Mouse (Mus musculus): ENCODE data around the gene Cfap20. TPM values are rescaled to one million over a fixed set of nuclear protein-coding genes. Genes with fewer than 3 reads are reported as not detected.

Gene Cfap20
- polyA plus RNA-seq, 1 experiment, result 76.1 TPM

DNA sequence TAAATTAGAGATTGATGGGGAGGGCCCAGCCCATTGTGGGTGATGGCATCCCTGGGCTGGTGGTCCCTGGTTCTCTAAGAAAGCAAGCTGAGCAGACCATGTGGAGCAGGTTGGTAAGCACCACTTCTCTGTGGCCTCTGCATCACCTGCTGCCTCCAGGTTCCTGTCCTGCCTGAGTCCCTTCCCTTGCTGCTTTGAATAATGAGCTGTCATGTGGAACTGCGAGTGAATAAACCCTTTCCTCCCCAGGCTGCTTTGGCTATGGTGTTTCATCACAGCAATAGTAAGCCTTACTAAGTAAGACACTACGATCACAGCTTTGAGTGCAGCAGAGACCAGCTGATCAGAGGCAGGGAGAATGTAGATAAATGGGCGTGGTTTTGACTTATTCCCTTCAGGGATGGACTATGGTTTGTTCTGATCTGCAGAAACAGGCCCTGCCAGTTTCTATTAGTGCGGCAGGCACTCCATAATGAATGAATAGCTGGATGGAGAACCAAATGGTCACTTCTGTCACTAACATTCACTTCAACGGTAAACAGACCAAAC lies 6.9 kb upstream of the Cfap20 start:
- no peaks in the 10 kb centered on the region for H3K27me3 ChIP-seq (ENCODE audit: control insufficient read depth, insufficient read depth, low read length)
- no peak for DNase-seq
- no peaks in the 10 kb centered on the region for H3K4me1 ChIP-seq (ENCODE audit: control insufficient read depth, insufficient read depth, low read length)
- TF ChIP-seq POLR2A (IDR thresholded peaks at IDR 0.05; ENCODE audit: borderline replicate concordance, insufficient read depth, low read length), result no peak
- no peak for TF ChIP-seq CTCF (IDR thresholded peaks at IDR 0.05; ENCODE audit: borderline replicate concordance, insufficient read depth, low read depth, low read length)
- WGBS, result 73% methylated on average over 5 of the region's 5 CpGs
- H3K4me3 ChIP-seq (replicated peaks; ENCODE audit: insufficient read depth, low read depth, low read length), result no peak overlapping the region
- H3K27ac ChIP-seq (ENCODE audit: insufficient read depth, low read length), result no peak overlapping the region

DNA sequence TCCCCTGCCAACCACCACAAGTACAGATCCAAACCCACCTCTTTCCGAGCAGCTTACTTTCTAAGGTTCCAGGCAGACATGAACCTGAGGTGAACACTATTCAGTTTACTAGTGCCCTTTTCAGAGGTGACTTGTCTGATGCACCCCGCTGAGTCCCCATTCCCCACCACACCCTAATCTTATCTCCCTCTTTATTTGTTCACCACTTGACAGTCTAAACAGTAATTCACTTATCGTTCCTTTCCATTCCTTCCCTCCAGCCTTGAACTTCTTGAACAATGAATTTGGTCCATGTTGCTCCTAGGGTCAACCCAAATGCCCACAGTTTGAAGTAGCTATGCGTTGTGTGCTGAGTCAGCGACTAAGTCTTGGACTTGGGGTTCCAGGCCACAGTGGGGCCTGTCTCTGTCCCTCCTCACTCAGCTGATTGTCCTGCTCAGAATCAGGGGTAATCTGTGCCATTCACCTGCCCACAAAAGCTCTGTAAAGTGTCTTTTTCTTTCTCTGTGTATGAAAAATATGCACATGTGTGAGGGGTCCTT lies 5.6 kb upstream of the Cfap20 start:
- no peak for DNase-seq
- Histone ChIP-seq H3K27me3 (ENCODE audit: control insufficient read depth, insufficient read depth, low read length) (no peaks in the 10 kb centered on the region), H3K4me3 (replicated peaks; ENCODE audit: insufficient read depth, low read depth, low read length) (no peak overlapping the region), H3K4me1 (ENCODE audit: control insufficient read depth, insufficient read depth, low read length) (no peaks in the 10 kb centered on the region), H3K27ac (ENCODE audit: insufficient read depth, low read length) (no peak overlapping the region)
- TF ChIP-seq POLR2A (IDR thresholded peaks at IDR 0.05; ENCODE audit: borderline replicate concordance, insufficient read depth, low read length), result no peak
- TF ChIP-seq CTCF (IDR thresholded peaks at IDR 0.05; ENCODE audit: borderline replicate concordance, insufficient read depth, low read depth, low read length), result no peak
- 91% methylated on average over 5 of the region's 5 CpGs for WGBS

DNA sequence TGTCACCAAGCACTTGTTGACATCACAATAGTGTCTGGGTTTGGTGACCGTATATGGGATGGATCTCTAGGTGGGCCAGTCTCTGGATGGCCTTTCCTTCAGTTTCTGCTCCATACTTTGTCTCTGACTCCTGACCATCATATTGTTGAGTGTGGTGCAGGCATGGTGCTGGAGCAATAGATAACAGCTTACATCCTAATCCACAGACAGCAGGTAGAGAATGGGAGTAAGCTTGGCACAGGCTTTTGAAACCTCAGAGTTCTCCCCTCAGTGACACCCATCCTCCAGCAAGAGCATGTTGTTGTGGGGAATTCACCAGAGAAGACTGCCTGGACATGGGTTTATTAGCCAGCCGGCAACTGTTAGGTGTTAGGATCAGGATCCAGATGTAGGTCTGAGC lies 4.8 kb upstream of the Cfap20 start:
- Histone ChIP-seq H3K4me3 (replicated peaks; ENCODE audit: insufficient read depth, low read depth, low read length) (no peak overlapping the region), H3K27me3 (ENCODE audit: control insufficient read depth, insufficient read depth, low read length) (no peaks in the 10 kb centered on the region), H3K4me1 (ENCODE audit: control insufficient read depth, insufficient read depth, low read length) (no peaks in the 10 kb centered on the region), H3K27ac (ENCODE audit: insufficient read depth, low read length) (no peak overlapping the region)
- DNase-seq, result no peak
- WGBS, result 96% methylated on average over 2 of the region's 2 CpGs
- TF ChIP-seq CTCF (IDR thresholded peaks at IDR 0.05; ENCODE audit: borderline replicate concordance, insufficient read depth, low read depth, low read length), result no peak
- TF ChIP-seq POLR2A (IDR thresholded peaks at IDR 0.05; ENCODE audit: borderline replicate concordance, insufficient read depth, low read length), result no peak

DNA sequence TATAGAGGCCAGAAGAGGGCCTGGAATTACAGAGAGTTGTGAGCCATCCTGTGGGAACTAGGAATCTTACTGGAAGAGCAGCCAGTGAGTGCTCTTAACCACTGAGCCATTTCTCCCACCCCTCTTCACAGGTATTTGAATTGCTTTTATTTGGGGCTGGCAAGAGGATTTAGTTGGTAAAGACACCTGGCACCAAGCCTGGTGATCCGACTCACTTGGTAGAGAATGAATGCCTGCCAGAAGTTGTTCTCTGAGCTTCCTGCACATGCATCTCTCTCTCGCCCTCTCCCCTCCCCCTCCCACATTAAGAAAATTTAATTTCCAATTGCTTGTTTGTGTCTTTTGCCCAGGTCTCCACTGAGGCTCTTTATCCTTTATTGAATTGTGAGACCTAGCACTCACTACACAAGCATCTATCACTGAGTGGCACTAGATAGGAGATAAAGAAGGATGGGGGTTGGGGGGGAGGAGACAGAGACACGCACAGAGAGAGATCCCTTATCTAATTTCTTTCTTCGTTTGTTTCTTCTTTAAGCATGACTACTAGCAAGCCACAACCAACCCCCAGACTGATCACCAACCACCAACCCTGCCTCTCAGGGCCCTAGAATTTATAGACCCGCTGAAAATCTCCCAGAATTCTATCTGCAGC lies 2.8 kb upstream of the Cfap20 start:
- no peak for TF ChIP-seq POLR2A (IDR thresholded peaks at IDR 0.05; ENCODE audit: borderline replicate concordance, insufficient read depth, low read length)
- no peak for TF ChIP-seq CTCF (IDR thresholded peaks at IDR 0.05; ENCODE audit: borderline replicate concordance, insufficient read depth, low read depth, low read length)
- Histone ChIP-seq H3K27ac (ENCODE audit: insufficient read depth, low read length) (no peak overlapping the region), H3K4me3 (replicated peaks; ENCODE audit: insufficient read depth, low read depth, low read length) (no peak overlapping the region), H3K27me3 (ENCODE audit: control insufficient read depth, insufficient read depth, low read length) (no peaks in the 10 kb centered on the region), H3K4me1 (ENCODE audit: control insufficient read depth, insufficient read depth, low read length) (peaks cover 5% of the 10 kb centered on the region; the same call in 1 of the 2 replicates)
- no peak for DNase-seq
- WGBS, result 43% methylated on average over 5 of the region's 5 CpGs

DNA sequence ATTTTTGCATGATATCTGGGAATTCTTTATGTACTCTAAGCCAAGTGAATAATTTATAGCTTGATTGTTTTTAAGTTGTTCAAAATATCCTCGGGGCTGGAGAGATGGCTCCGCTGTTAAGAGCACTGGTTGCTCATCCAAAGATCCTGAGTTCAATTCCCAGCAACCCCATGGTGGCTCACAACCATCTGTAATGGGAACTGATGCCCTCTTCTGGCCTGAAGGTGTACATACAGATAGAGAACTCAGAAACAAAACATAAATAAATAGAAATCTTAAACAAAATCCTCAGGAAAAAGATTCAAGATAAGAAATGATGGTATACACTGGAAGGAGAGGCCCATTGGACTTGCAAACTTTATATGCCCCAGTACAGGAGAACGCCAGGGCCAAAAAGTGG lies 1.3 kb upstream of the Cfap20 start:
- Histone ChIP-seq H3K4me1 (ENCODE audit: control insufficient read depth, insufficient read depth, low read length) (peaks cover 11% of the 10 kb centered on the region), H3K27ac (ENCODE audit: insufficient read depth, low read length) (no peak overlapping the region), H3K27me3 (ENCODE audit: control insufficient read depth, insufficient read depth, low read length) (no peaks in the 10 kb centered on the region), H3K4me3 (replicated peaks; ENCODE audit: insufficient read depth, low read depth, low read length) (no peak overlapping the region)
- TF ChIP-seq POLR2A (IDR thresholded peaks at IDR 0.05; ENCODE audit: borderline replicate concordance, insufficient read depth, low read length) (no peak), CTCF (IDR thresholded peaks at IDR 0.05; ENCODE audit: borderline replicate concordance, insufficient read depth, low read depth, low read length) (no peak)
- no peak for DNase-seq
- 94% methylated on average over 3 of the region's 3 CpGs for WGBS

DNA sequence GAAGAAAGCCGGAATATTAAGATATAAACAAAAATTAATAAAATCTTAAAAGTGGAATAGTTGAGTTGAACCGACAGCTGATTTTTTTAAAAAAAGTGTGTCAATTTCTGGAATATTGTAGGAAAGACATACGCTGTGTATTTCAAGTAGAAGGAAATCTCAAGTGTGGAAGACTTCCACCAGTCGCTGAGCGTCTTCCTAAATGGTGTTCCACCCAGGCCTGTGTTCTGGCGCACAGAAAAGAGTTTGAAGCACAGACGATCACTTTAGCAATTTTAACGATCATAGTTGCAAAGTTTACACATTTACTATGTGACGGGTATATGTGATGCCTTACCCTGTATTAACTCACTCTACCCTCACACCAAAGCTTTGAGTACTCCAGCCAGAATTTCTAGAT lies 802 bp upstream of the Cfap20 start:
- Histone ChIP-seq H3K27ac (ENCODE audit: insufficient read depth, low read length) (no peak overlapping the region), H3K27me3 (ENCODE audit: control insufficient read depth, insufficient read depth, low read length) (no peaks in the 10 kb centered on the region), H3K4me1 (ENCODE audit: control insufficient read depth, insufficient read depth, low read length) (peaks cover 11% of the 10 kb centered on the region), H3K4me3 (replicated peaks; ENCODE audit: insufficient read depth, low read depth, low read length) (no peak overlapping the region)
- WGBS, result 93% methylated on average over 9 of the region's 9 CpGs
- TF ChIP-seq POLR2A (IDR thresholded peaks at IDR 0.05; ENCODE audit: borderline replicate concordance, insufficient read depth, low read length) (no peak), CTCF (IDR thresholded peaks at IDR 0.05; ENCODE audit: borderline replicate concordance, insufficient read depth, low read depth, low read length) (no peak)
- DNase-seq, result peak in 1 of 2 experiments; percentile 11

DNA sequence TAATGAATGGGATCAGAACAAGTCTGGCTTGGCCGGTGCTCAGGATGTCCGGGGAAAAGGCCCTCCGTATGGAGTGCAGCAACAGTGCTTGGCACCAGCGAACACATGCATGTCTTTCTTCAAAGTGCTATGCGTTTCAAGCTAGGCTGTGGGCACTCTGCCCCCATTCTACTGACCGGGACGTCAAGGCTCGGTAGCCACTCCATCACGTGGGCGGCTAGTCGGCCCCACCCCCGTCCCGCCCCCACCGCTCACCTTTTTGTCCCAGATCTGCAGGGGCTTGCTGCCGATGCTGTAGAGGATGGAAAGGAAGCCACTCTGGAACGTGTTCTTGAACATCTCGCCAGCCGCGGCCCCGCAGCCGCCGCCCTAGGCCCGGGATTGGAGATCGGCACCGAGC lies 436 bp downstream of the Cfap20 start:
- Histone ChIP-seq H3K27ac (ENCODE audit: insufficient read depth, low read length) (peak overlapping the region; percentile 86), H3K27me3 (ENCODE audit: control insufficient read depth, insufficient read depth, low read length) (no peaks in the 10 kb centered on the region), H3K4me3 (replicated peaks; ENCODE audit: insufficient read depth, low read depth, low read length) (peak overlapping the region; percentile 95), H3K4me1 (ENCODE audit: control insufficient read depth, insufficient read depth, low read length) (peaks cover 15% of the 10 kb centered on the region)
- no peak for DNase-seq
- no peak for TF ChIP-seq POLR2A (IDR thresholded peaks at IDR 0.05; ENCODE audit: borderline replicate concordance, insufficient read depth, low read length)
- WGBS, result under 1% methylated on average over 25 of the region's 25 CpGs

DNA sequence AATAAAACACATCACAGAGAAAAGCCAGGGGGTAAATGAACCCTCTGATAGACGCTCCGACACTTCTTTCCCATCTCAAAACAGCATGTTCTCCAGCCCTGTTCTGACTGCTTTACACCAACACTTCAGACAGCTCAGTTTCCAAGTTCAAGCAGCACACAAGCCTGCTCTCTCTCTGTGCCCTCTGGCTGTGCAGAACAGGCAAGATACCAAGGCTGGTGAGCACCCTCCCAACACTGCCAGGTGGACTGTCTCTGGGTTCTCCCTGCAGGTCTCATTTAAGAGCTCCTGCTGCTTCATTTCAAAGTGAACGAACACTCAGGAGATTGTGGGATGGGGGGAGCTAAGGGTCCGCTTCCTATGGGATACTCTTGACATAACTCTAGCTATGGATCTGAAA lies 1.5 kb downstream of the Cfap20 start:
- peaks cover 17% of the 10 kb centered on the region for H3K4me1 ChIP-seq (ENCODE audit: control insufficient read depth, insufficient read depth, low read length)

More for the DNA sequence above, 1.5 kb downstream of the Cfap20 start:
- H3K27me3 ChIP-seq (ENCODE audit: control insufficient read depth, insufficient read depth, low read length), result no peaks in the 10 kb centered on the region
- DNase-seq, result no peak
- TF ChIP-seq CTCF (IDR thresholded peaks at IDR 0.05; ENCODE audit: borderline replicate concordance, insufficient read depth, low read depth, low read length) (no peak), POLR2A (IDR thresholded peaks at IDR 0.05; ENCODE audit: borderline replicate concordance, insufficient read depth, low read length) (no peak)
- 26% methylated on average over 4 of the region's 4 CpGs for WGBS
- no peak overlapping the region for H3K27ac ChIP-seq (ENCODE audit: insufficient read depth, low read length)
- H3K4me3 ChIP-seq (replicated peaks; ENCODE audit: insufficient read depth, low read depth, low read length), result peak overlapping the region; percentile 95
